Mouse (Mus musculus): Measurements from ENCODE around the gene Klk8. TPM values are rescaled to one million over a fixed set of nuclear protein-coding genes. Genes with fewer than 3 reads are reported as not detected.

Gene Klk8
- polyA plus RNA-seq, 1 experiment from 2014 or later, result 24.2 TPM

DNA sequence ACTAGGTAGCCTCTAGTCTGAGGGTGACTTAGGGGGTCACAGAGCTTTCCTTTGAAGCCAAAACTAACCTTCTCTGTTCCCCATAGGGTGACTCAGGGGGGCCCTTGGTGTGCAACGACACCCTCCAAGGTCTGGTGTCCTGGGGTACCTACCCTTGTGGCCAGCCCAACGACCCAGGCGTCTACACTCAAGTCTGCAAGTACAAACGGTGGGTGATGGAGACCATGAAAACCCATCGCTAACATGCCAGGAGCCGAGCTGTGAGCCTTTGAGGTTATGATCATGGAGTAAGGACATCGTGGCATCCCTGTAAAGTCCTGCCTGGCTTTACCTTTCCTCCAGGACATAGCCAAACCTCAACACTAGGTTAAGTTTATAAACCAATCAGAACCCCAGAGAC lies 17.8 kb downstream of the Klk8 start:
- Histone ChIP-seq H3K27me3 (ENCODE audit: control insufficient read depth, insufficient read depth, low read depth, low read length) (no peaks in the 10 kb centered on the region), H3K9ac (ENCODE audit: low read length) (no peak overlapping the region), H3K27ac (ENCODE audit: low read length) (no peak overlapping the region), H3K4me2 (ENCODE audit: low read depth, low read length) (no peak overlapping the region), H3K36me3 (ENCODE audit: control insufficient read depth, insufficient read depth, low read length) (no peaks in the 10 kb centered on the region), H3K4me3 (ENCODE audit: low read length) (no peak overlapping the region), H3K9me3 (ENCODE audit: control insufficient read depth, low read length) (no peaks in the 10 kb centered on the region), H3K4me1 (replicated peaks; ENCODE audit: control insufficient read depth, insufficient read depth, low read length) (no peaks in the 10 kb centered on the region)
- no peak for ATAC-seq (ENCODE audit: low read depth)
- 81% methylated on average over 7 of the region's 7 CpGs for WGBS

DNA sequence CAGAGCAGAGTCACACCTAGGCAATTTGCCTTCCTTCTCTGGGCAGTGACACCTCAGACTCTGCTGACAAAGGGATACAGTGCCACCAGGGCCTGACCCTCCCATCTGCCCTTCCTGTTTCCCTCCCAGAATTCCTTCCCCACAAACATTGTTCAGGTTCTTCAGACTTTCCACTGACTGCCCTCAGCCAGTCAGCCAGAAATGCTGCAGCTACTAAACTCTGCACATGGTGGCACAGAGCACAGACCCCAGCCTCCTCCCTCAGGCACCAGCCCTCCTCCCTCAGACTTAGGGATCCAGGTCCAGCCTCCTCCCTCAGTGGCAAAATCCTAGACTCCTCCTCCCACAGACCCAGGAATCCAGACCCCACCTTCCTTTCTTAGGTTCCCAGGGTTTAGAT lies 19.4 kb downstream of the Klk8 start:
- no peaks in the 10 kb centered on the region for H3K4me1 ChIP-seq (replicated peaks; ENCODE audit: control insufficient read depth, insufficient read depth, low read length)
- no peak overlapping the region for H3K27ac ChIP-seq (ENCODE audit: low read length)
- no peak overlapping the region for H3K4me3 ChIP-seq (ENCODE audit: low read length)
- H3K9me3 ChIP-seq (ENCODE audit: control insufficient read depth, low read length), result no peaks in the 10 kb centered on the region
- H3K9ac ChIP-seq (ENCODE audit: low read length), result no peak overlapping the region
- ATAC-seq (ENCODE audit: low read depth), result no peak
- no peaks in the 10 kb centered on the region for H3K27me3 ChIP-seq (ENCODE audit: control insufficient read depth, insufficient read depth, low read depth, low read length)
- no peak overlapping the region for H3K4me2 ChIP-seq (ENCODE audit: low read depth, low read length)
- H3K36me3 ChIP-seq (ENCODE audit: control insufficient read depth, insufficient read depth, low read length), result no peaks in the 10 kb centered on the region

- Histone ChIP-seq H3K4me2 (ENCODE audit: low read depth, low read length) (no peak overlapping the region), H3K9me3 (ENCODE audit: control insufficient read depth, low read length) (no peaks in the 10 kb centered on the region), H3K27ac (ENCODE audit: low read length) (no peak overlapping the region), H3K4me1 (replicated peaks; ENCODE audit: control insufficient read depth, insufficient read depth, low read length) (no peaks in the 10 kb centered on the region), H3K4me3 (ENCODE audit: low read length) (no peak overlapping the region), H3K27me3 (ENCODE audit: control insufficient read depth, insufficient read depth, low read depth, low read length) (no peaks in the 10 kb centered on the region), H3K36me3 (ENCODE audit: control insufficient read depth, insufficient read depth, low read length) (no peaks in the 10 kb centered on the region), H3K9ac (ENCODE audit: low read length) (no peak overlapping the region)
- 86% methylated on average over 7 of the region's 7 CpGs for WGBS
- ATAC-seq (ENCODE audit: low read depth), result no peak
Observed at GRCm38 (mm10) chr7:43821581-43821980, 24.2 kb downstream of the Klk8 start.

DNA sequence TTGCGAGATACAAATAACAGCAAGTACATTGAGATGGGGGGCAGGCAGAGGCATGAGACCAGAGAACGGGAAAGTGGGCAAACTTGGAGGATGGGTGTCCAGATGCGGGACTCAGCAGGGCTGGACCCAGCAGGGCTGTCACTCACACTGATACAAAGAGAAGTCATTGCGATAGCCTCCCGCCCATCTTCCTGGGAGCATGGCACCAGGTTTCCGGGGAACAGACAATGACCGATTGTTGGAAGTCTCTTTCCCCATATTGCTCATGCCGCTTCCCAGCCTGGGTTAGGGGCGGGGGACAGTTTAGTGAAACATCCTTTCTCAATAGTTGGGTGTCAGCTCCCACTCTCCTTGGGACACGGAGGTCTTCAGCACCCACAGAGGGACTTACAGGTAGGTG lies 26.8 kb downstream of the Klk8 start, which contains the start of gene Klk6:
Gene Klk6, plus strand, starts transcription at position 301 of the 400 bp plus-strand sequence.
- H3K4me1 ChIP-seq (replicated peaks; ENCODE audit: control insufficient read depth, insufficient read depth, low read length), result no peaks in the 10 kb centered on the region
- WGBS, result 76% methylated on average over 10 of the region's 10 CpGs
- no peaks in the 10 kb centered on the region for H3K9me3 ChIP-seq (ENCODE audit: control insufficient read depth, low read length)
- no peaks in the 10 kb centered on the region for H3K36me3 ChIP-seq (ENCODE audit: control insufficient read depth, insufficient read depth, low read length)
- no peak within 1 kb of the TSS for H3K4me2 ChIP-seq (ENCODE audit: low read depth, low read length)
- H3K27ac ChIP-seq (ENCODE audit: low read length), result no peak within 1 kb of the TSS
- H3K4me3 ChIP-seq (ENCODE audit: low read length), result no peak within 1 kb of the TSS
- no peak for ATAC-seq (ENCODE audit: low read depth)
- no peak within 1 kb of the TSS for H3K9ac ChIP-seq (ENCODE audit: low read length)
- no peaks in the 10 kb centered on the region for H3K27me3 ChIP-seq (ENCODE audit: control insufficient read depth, insufficient read depth, low read depth, low read length)

GRCm38 (mm10) chr7:43826056-43826455 lies 28.7 kb downstream of the Klk8 start:
- no peak overlapping the region for H3K9ac ChIP-seq (ENCODE audit: low read length)
- no peak overlapping the region for H3K27ac ChIP-seq (ENCODE audit: low read length)
- H3K4me1 ChIP-seq (replicated peaks; ENCODE audit: control insufficient read depth, insufficient read depth, low read length), result no peaks in the 10 kb centered on the region
- no peak overlapping the region for H3K4me3 ChIP-seq (ENCODE audit: low read length)
- no peaks in the 10 kb centered on the region for H3K36me3 ChIP-seq (ENCODE audit: control insufficient read depth, insufficient read depth, low read length)
- H3K4me2 ChIP-seq (ENCODE audit: low read depth, low read length), result no peak overlapping the region
- no peak for ATAC-seq (ENCODE audit: low read depth)
- H3K27me3 ChIP-seq (ENCODE audit: control insufficient read depth, insufficient read depth, low read depth, low read length), result no peaks in the 10 kb centered on the region
- WGBS, result 85% methylated on average over 5 of the region's 5 CpGs
- H3K9me3 ChIP-seq (ENCODE audit: control insufficient read depth, low read length), result no peaks in the 10 kb centered on the region

GRCm38 (mm10) chr7:43827706-43828105 lies 30.3 kb downstream of the Klk8 start:
- ATAC-seq (ENCODE audit: low read depth), result no peak
- no peak overlapping the region for H3K9ac ChIP-seq (ENCODE audit: low read length)
- no peaks in the 10 kb centered on the region for H3K4me1 ChIP-seq (replicated peaks; ENCODE audit: control insufficient read depth, insufficient read depth, low read length)
- 75% methylated on average over 4 of the region's 4 CpGs for WGBS
- H3K9me3 ChIP-seq (ENCODE audit: control insufficient read depth, low read length), result no peaks in the 10 kb centered on the region
- H3K27ac ChIP-seq (ENCODE audit: low read length), result no peak overlapping the region
- H3K4me2 ChIP-seq (ENCODE audit: low read depth, low read length), result no peak overlapping the region
- H3K36me3 ChIP-seq (ENCODE audit: control insufficient read depth, insufficient read depth, low read length), result no peaks in the 10 kb centered on the region
- no peaks in the 10 kb centered on the region for H3K27me3 ChIP-seq (ENCODE audit: control insufficient read depth, insufficient read depth, low read depth, low read length)
- H3K4me3 ChIP-seq (ENCODE audit: low read length), result no peak overlapping the region

DNA sequence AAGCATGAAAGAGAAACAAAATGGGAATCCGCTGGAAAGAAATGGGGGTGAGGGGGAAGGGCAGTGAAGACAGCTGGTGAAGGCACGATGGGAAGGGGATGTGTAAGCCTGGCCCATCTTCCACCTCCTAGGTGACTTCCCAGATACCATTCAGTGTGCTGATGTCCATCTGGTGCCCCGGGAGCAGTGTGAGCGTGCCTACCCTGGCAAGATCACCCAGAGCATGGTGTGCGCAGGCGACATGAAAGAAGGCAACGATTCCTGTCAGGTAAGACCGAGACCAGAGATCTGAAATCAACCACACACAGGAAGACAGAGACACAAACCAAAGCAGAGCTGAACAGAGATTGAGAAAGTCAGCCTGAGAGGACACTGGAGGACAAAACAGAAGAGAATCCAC lies 31.6 kb downstream of the Klk8 start:
- Histone ChIP-seq H3K36me3 (ENCODE audit: control insufficient read depth, insufficient read depth, low read length) (no peaks in the 10 kb centered on the region), H3K27ac (ENCODE audit: low read length) (no peak overlapping the region)
- 87% methylated on average over 8 of the region's 8 CpGs for WGBS

DNA sequence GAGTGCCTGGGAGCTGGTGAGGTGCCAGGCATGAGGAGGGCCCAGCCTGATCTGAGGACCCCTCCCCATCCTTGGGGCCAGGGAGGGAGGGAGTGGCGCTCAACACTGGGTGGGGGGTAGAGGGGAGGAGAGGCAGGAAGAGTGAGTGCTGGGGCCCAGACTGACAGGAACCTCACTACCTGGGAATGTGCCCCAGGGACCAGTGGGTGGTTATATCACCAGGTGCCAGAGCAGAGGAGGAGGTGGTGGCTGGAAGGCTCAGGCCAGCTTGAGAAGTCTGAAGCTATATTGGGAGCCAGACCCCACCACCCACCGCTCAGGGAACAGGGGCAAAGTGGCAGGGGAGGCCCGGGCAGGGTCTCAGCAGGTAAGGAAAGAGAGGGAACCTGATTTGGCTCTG lies 44.3 kb downstream of the Klk8 start, which contains the start of gene Klk5:
Gene Klk5, plus strand, starts transcription at position 271 of the 400 bp plus-strand sequence.
- 31% methylated on average over 2 of the region's 3 CpGs for WGBS
- Histone ChIP-seq H3K27me3 (ENCODE audit: control insufficient read depth, insufficient read depth, low read depth, low read length) (no peaks in the 10 kb centered on the region), H3K4me2 (ENCODE audit: low read depth, low read length) (no peak within 1 kb of the TSS), H3K36me3 (ENCODE audit: control insufficient read depth, insufficient read depth, low read length) (no peaks in the 10 kb centered on the region), H3K4me3 (ENCODE audit: low read length) (no peak within 1 kb of the TSS), H3K9me3 (ENCODE audit: control insufficient read depth, low read length) (no peaks in the 10 kb centered on the region), H3K27ac (ENCODE audit: low read length) (no peak within 1 kb of the TSS), H3K9ac (ENCODE audit: low read length) (no peak within 1 kb of the TSS), H3K4me1 (replicated peaks; ENCODE audit: control insufficient read depth, insufficient read depth, low read length) (no peaks in the 10 kb centered on the region)
- ATAC-seq (ENCODE audit: low read depth), result no peak

More for the DNA sequence above, 31.6 kb downstream of the Klk8 start:
- Histone ChIP-seq H3K27me3 (ENCODE audit: control insufficient read depth, insufficient read depth, low read depth, low read length) (no peaks in the 10 kb centered on the region), H3K4me2 (ENCODE audit: low read depth, low read length) (no peak overlapping the region), H3K4me1 (replicated peaks; ENCODE audit: control insufficient read depth, insufficient read depth, low read length) (no peaks in the 10 kb centered on the region), H3K9ac (ENCODE audit: low read length) (no peak overlapping the region), H3K4me3 (ENCODE audit: low read length) (no peak overlapping the region), H3K9me3 (ENCODE audit: control insufficient read depth, low read length) (no peaks in the 10 kb centered on the region)
- ATAC-seq (ENCODE audit: low read depth), result no peak

DNA sequence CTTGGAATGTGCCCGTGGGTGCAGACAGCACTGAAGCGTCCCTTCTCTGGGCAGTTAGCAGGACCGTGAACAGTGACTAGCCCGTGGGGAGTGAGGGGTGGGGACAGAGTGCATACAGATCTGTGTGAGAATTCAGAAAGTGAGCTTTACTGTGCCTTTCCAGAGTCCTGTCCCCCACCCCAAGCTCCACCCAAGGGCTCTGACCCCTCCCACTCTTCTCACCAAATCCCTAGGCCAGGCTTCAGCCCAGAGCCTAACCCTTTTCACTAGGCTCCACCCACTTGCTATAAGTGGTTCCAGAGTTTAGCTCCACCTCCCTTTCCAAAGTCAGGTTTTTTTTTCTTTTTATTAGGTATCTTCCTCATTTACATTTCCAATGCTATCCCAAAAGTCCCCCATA lies 46.4 kb downstream of the Klk8 start:
- WGBS, result 87% methylated on average over 4 of the region's 4 CpGs
- H3K36me3 ChIP-seq (ENCODE audit: control insufficient read depth, insufficient read depth, low read length), result no peaks in the 10 kb centered on the region
- H3K9ac ChIP-seq (ENCODE audit: low read length), result no peak overlapping the region
- no peak overlapping the region for H3K4me2 ChIP-seq (ENCODE audit: low read depth, low read length)
- H3K4me3 ChIP-seq (ENCODE audit: low read length), result no peak overlapping the region
- no peaks in the 10 kb centered on the region for H3K4me1 ChIP-seq (replicated peaks; ENCODE audit: control insufficient read depth, insufficient read depth, low read length)
- ATAC-seq (ENCODE audit: low read depth), result no peak
- H3K27me3 ChIP-seq (ENCODE audit: control insufficient read depth, insufficient read depth, low read depth, low read length), result no peaks in the 10 kb centered on the region
- no peaks in the 10 kb centered on the region for H3K9me3 ChIP-seq (ENCODE audit: control insufficient read depth, low read length)
- no peak overlapping the region for H3K27ac ChIP-seq (ENCODE audit: low read length)

- no peak overlapping the region for H3K4me3 ChIP-seq (ENCODE audit: low read length)
- no peaks in the 10 kb centered on the region for H3K36me3 ChIP-seq (ENCODE audit: control insufficient read depth, insufficient read depth, low read length)
- H3K4me1 ChIP-seq (replicated peaks; ENCODE audit: control insufficient read depth, insufficient read depth, low read length), result no peaks in the 10 kb centered on the region
- no peak overlapping the region for H3K9ac ChIP-seq (ENCODE audit: low read length)
- ATAC-seq (ENCODE audit: low read depth), result no peak
- no peaks in the 10 kb centered on the region for H3K9me3 ChIP-seq (ENCODE audit: control insufficient read depth, low read length)
- H3K27ac ChIP-seq (ENCODE audit: low read length), result no peak overlapping the region
- H3K4me2 ChIP-seq (ENCODE audit: low read depth, low read length), result no peak overlapping the region
- WGBS, result 80% methylated on average over 6 of the region's 6 CpGs
- no peaks in the 10 kb centered on the region for H3K27me3 ChIP-seq (ENCODE audit: control insufficient read depth, insufficient read depth, low read depth, low read length)
Observed at GRCm38 (mm10) chr7:43851616-43852015, 54.2 kb downstream of the Klk8 start.

Measured in lung, embryonic 16.5 days (tissue).